In genomic region chr1:155558012-155558842, GRCm38 (mm10) we compare ENCODE assay signal across 8 mouse cellular contexts. TPM values are rescaled to one million over a fixed set of nuclear protein-coding genes. Genes with fewer than 3 reads are reported as not detected.
DNase-seq lines count a peak whose midpoint lies in the region; ATAC-seq and TF ChIP-seq lines count a peak whose summit lies in the region.

Gene Acbd6 (plus strand): TSS chr1:155558120.

- peaks cover 3 to 36% of the 10 kb centered on the region in 2 experiments; a peak in 3 of 4 replicates for H3K4me1 ChIP-seq in CH12.LX (ENCODE audit: control insufficient read depth in 1 of 2, insufficient read depth in 2 of 2)
- peaks cover 30% of the 10 kb centered on the region for H3K4me1 ChIP-seq in forebrain, embryonic 13.5 days
- peaks cover 14% of the 10 kb centered on the region for H3K4me1 ChIP-seq in liver, postnatal 0 days (ENCODE audit: insufficient read depth)
- peaks cover 16% of the 10 kb centered on the region for H3K4me1 ChIP-seq in neural tube, embryonic 14.5 days (ENCODE audit: control insufficient read depth, insufficient read depth, low read length)

- peak within 1 kb of the TSS; percentile 78 for H3K9ac ChIP-seq in CH12.LX (ENCODE audit: insufficient read depth, low read depth)
- H3K9ac ChIP-seq in forebrain, embryonic 13.5 days, result peak within 1 kb of the TSS; percentile 95
- H3K9ac ChIP-seq in liver, postnatal 0 days (replicated peaks), result peak within 1 kb of the TSS; percentile 93
- peak within 1 kb of the TSS; percentile 87 for H3K9ac ChIP-seq in neural tube, embryonic 14.5 days (replicated peaks; ENCODE audit: low read depth, low read length)

- peak; percentile 93 for ATAC-seq in forebrain, embryonic 13.5 days
- ATAC-seq in liver, postnatal 0 days, result peak; percentile 90
- peak; percentile 91 for ATAC-seq in neural tube, embryonic 14.5 days (ENCODE audit: low read depth)

- no peak for TF ChIP-seq RAD21 in CH12.LX (IDR thresholded peaks at IDR 0.05; ENCODE audit: low read depth, low read length)

- H3K4me2 ChIP-seq in CH12.LX (ENCODE audit: insufficient read depth, low read depth, poor library complexity, severe bottlenecking), result peak within 1 kb of the TSS; percentile 86
- peak within 1 kb of the TSS; percentile 89 for H3K4me2 ChIP-seq in forebrain, embryonic 13.5 days
- peak within 1 kb of the TSS; percentile 76 for H3K4me2 ChIP-seq in liver, postnatal 0 days (ENCODE audit: low read depth, low read length)
- peak within 1 kb of the TSS; percentile 84 for H3K4me2 ChIP-seq in neural tube, embryonic 14.5 days (ENCODE audit: low read depth, low read length)

- peak within 1 kb of the TSS; percentile 30; the same call in 1 of the 2 replicates for H3K27ac ChIP-seq in CH12.LX (ENCODE audit: insufficient read depth, low read depth)
- peak within 1 kb of the TSS; percentile 80 for H3K27ac ChIP-seq in forebrain, embryonic 13.5 days
- peak within 1 kb of the TSS; percentile 87 for H3K27ac ChIP-seq in liver, postnatal 0 days (ENCODE audit: low read depth)
- H3K27ac ChIP-seq in neural tube, embryonic 14.5 days (ENCODE audit: low read depth, low read length), result peak within 1 kb of the TSS; percentile 75

- TF ChIP-seq CTCF in CH12.LX (conservative IDR thresholded peaks at IDR 0.05 in 1 of 2, IDR thresholded peaks at IDR 0.05 in 1 of 2; ENCODE audit: low read depth in 2 of 2, low read length in 2 of 2), result no peak
- no peak for TF ChIP-seq CTCF in liver, postnatal 0 days (IDR thresholded peaks at IDR 0.05; ENCODE audit: low read depth)

- in situ Hi-C loops in CH12.LX (cut with MboI; ENCODE audit: low pct_ligation_motif_present, low pct_unique_long_range_greater_than_20kb, low sequenced_read_pairs), result no loop called here

- peaks cover 0 to 18% of the 10 kb centered on the region in 2 experiments for H3K36me3 ChIP-seq in CH12.LX (replicated peaks in 1 of 2; ENCODE audit: control insufficient read depth in 1 of 2, insufficient read depth in 1 of 2, low read length in 1 of 2)
- H3K36me3 ChIP-seq in forebrain, embryonic 13.5 days (ENCODE audit: poor library complexity, severe bottlenecking), result no peaks in the 10 kb centered on the region
- no peaks in the 10 kb centered on the region for H3K36me3 ChIP-seq in liver, postnatal 0 days (replicated peaks; ENCODE audit: insufficient read depth, low read length)
- H3K36me3 ChIP-seq in neural tube, embryonic 14.5 days (ENCODE audit: control insufficient read depth, insufficient read depth, low read length), result no peaks in the 10 kb centered on the region

- WGBS in forebrain, embryonic 13.5 days, result under 1% methylated on average over 83 of the region's 83 CpGs
- WGBS in large intestine, adult 2 months, result under 1% methylated on average over 83 of the region's 83 CpGs
- 3% methylated on average over 82 of the region's 83 CpGs for WGBS in liver, postnatal 0 days (ENCODE audit: insufficient replicate concordance)
- WGBS in neural tube, embryonic 14.5 days, result under 1% methylated on average over 83 of the region's 83 CpGs

- dilution Hi-C loops in CH12.LX (cut with MboI; ENCODE audit: extremely low pct_ligation_motif_present, extremely low pct_unique_long_range_greater_than_20kb, low sequenced_read_pairs), result no loop called here

- intact Hi-C loops in heart, postnatal 10 days (cut with DNase I), result no loop called here

- peak; percentile 79 for TF ChIP-seq POLR2A in CH12.LX (IDR thresholded peaks at IDR 0.05; ENCODE audit: low read depth, low read length)

- H3K4me3 ChIP-seq in CH12.LX (replicated peaks in 1 of 3; ENCODE audit: low read depth in 2 of 3, low read length in 2 of 3, poor library complexity in 1 of 3), result peak within 1 kb of the TSS; percentile 90 to 97 (median 92)
- peak within 1 kb of the TSS; percentile 96 for H3K4me3 ChIP-seq in forebrain, embryonic 13.5 days
- H3K4me3 ChIP-seq in liver, postnatal 0 days (ENCODE audit: low read depth, low read length), result peak within 1 kb of the TSS; percentile 93
- H3K4me3 ChIP-seq in neural tube, embryonic 14.5 days (ENCODE audit: low read depth, low read length), result peak within 1 kb of the TSS; percentile 98

- no peak for TF ChIP-seq EP300 in CH12.LX (IDR thresholded peaks at IDR 0.05; ENCODE audit: low read length)
- TF ChIP-seq EP300 in liver, postnatal 0 days (IDR thresholded peaks at IDR 0.05; ENCODE audit: low read depth), result no peak

- H3K9me3 ChIP-seq in CH12.LX (replicated peaks; ENCODE audit: low read length), result peaks cover 3% of the 10 kb centered on the region
- peaks cover 3% of the 10 kb centered on the region; the same call in 1 of the 2 replicates for H3K9me3 ChIP-seq in forebrain, embryonic 13.5 days (replicated peaks)
- H3K9me3 ChIP-seq in liver, postnatal 0 days (ENCODE audit: low read length), result no peaks in the 10 kb centered on the region
- no peaks in the 10 kb centered on the region for H3K9me3 ChIP-seq in neural tube, embryonic 14.5 days (ENCODE audit: control insufficient read depth, low read length)

- H3K79me2 ChIP-seq in CH12.LX (replicated peaks; ENCODE audit: control insufficient read depth, extremely low read depth, insufficient read depth, poor library complexity, severe bottlenecking), result peaks cover 22% of the 10 kb centered on the region

- no peaks in the 10 kb centered on the region for H3K27me3 ChIP-seq in CH12.LX (replicated peaks)
- no peaks in the 10 kb centered on the region for H3K27me3 ChIP-seq in forebrain, embryonic 13.5 days
- H3K27me3 ChIP-seq in liver, postnatal 0 days (ENCODE audit: insufficient read depth, low read length), result no peaks in the 10 kb centered on the region
- H3K27me3 ChIP-seq in neural tube, embryonic 14.5 days (ENCODE audit: control insufficient read depth, insufficient read depth, low read length), result no peaks in the 10 kb centered on the region; the same call in 1 of the 2 replicates

- peak; percentile 91 for DNase-seq in CH12.LX (ENCODE audit: extremely low read depth)
- peak; percentile 75 for DNase-seq in c-Kit-positive CD71-positive TER-119-negative erythroid progenitor cells, embryonic 14.5 days (ENCODE audit: low read depth)
- peak; percentile 87 to 90 for DNase-seq in heart, postnatal 10 days
- no peak for DNase-seq in large intestine, adult 2 months (ENCODE audit: low read depth, low spot score)
- DNase-seq in liver, postnatal 0 days, result peak; percentile 83
- DNase-seq in testis, postnatal 10 days (ENCODE audit: low spot score), result peak; percentile 80

TF ChIP-seq in CH12.LX, 34 proteins besides CTCF, POLR2A, EP300 and RAD21 (continues in another document):
- TF ChIP-seq PAX5 (IDR thresholded peaks at IDR 0.05; ENCODE audit: low read length), result no peak
- TF ChIP-seq NELFE (IDR thresholded peaks at IDR 0.05; ENCODE audit: low read depth, low read length), result peak; percentile 78
- peak; percentile 53; the same call in 1 of the 2 replicates for TF ChIP-seq IRF4 (IDR thresholded peaks at IDR 0.05; ENCODE audit: low read depth, low read length)
- TF ChIP-seq ZC3H11A (IDR thresholded peaks at IDR 0.05; ENCODE audit: low read depth, low read length), result no peak
- TF ChIP-seq BHLHE40 (IDR thresholded peaks at IDR 0.05; ENCODE audit: low read depth, low read length), result peak; percentile 47
- peak; percentile 92 for TF ChIP-seq TCF12 (IDR thresholded peaks at IDR 0.05; ENCODE audit: low read depth, low read length)
- TF ChIP-seq CHD2 (IDR thresholded peaks at IDR 0.05; ENCODE audit: low read length), result peak; percentile 46; the same call in 1 of the 2 replicates
- TF ChIP-seq KAT2A (IDR thresholded peaks at IDR 0.05; ENCODE audit: insufficient replicate concordance, low read length), result peak; percentile 83; the same call in 1 of the 2 replicates
- peak; percentile 63; the same call in 1 of the 2 replicates for TF ChIP-seq MXI1 (IDR thresholded peaks at IDR 0.05; ENCODE audit: low read depth, low read length)
- TF ChIP-seq ZMIZ1 (IDR thresholded peaks at IDR 0.05; ENCODE audit: low read depth, low read length), result peak; percentile 69
- TF ChIP-seq CHD1 (IDR thresholded peaks at IDR 0.05; ENCODE audit: low read depth, low read length), result no peak
- TF ChIP-seq MAZ (IDR thresholded peaks at IDR 0.05; ENCODE audit: low read depth, low read length), result peak; percentile 95; the same call in 1 of the 2 replicates
- TF ChIP-seq MAFK (IDR thresholded peaks at IDR 0.05; ENCODE audit: insufficient replicate concordance, low read length), result no peak
- TF ChIP-seq ZNF384 (IDR thresholded peaks at IDR 0.05; ENCODE audit: low read depth, low read length), result no peak
- TF ChIP-seq NRF1 (IDR thresholded peaks at IDR 0.05; ENCODE audit: low read depth, low read length), result peak; percentile 52
- TF ChIP-seq POLR2AphosphoS2 (IDR thresholded peaks at IDR 0.05; ENCODE audit: low read depth, low read length), result peak; percentile 34; the same call in 1 of the 2 replicates
- peak; percentile 86 for TF ChIP-seq SIN3A (IDR thresholded peaks at IDR 0.05; ENCODE audit: low read length)
- no peak for TF ChIP-seq USF2 (conservative IDR thresholded peaks at IDR 0.05; ENCODE audit: low read depth, low read length)
- no peak for TF ChIP-seq JUN (IDR thresholded peaks at IDR 0.05; ENCODE audit: insufficient read depth, low read depth, low read length)
- TF ChIP-seq SMC3 (IDR thresholded peaks at IDR 0.05; ENCODE audit: low read depth, low read length), result no peak
- no peak for TF ChIP-seq E2F4 (IDR thresholded peaks at IDR 0.05; ENCODE audit: insufficient replicate concordance, low read depth, low read length)
- peak; percentile 95 for TF ChIP-seq TBP (conservative IDR thresholded peaks at IDR 0.05; ENCODE audit: low read depth, low read length)
- TF ChIP-seq ETS1 (conservative IDR thresholded peaks at IDR 0.05; ENCODE audit: low read depth, low read length), result 0 out of 2 replicates have a peak, but pooled peaks have one; percentile 8
- no peak for TF ChIP-seq ZKSCAN1 (IDR thresholded peaks at IDR 0.05; ENCODE audit: borderline replicate concordance, low read depth, low read length)
- TF ChIP-seq USF1 (IDR thresholded peaks at IDR 0.05; ENCODE audit: low read depth, low read length), result no peak
- TF ChIP-seq RCOR1 (conservative IDR thresholded peaks at IDR 0.05; ENCODE audit: low read depth, low read length), result no peak
- TF ChIP-seq ELF1 (IDR thresholded peaks at IDR 0.05; ENCODE audit: low read depth, low read length), result peak; percentile 85
- TF ChIP-seq UBTF (IDR thresholded peaks at IDR 0.05; ENCODE audit: low read depth, low read length), result peak; percentile 60; the same call in 1 of the 2 replicates

RNA-seq across cellular contexts. Expression of gene Acbd6, which starts in this region (rescaled TPM):
- total RNA-seq in CH12.LX (2012; rRNA removed), result 74.4 and 80.3 TPM in 2 replicates
- 51.9 and 52.6 TPM in 2 replicates for total RNA-seq in CH12.LX (2014; rRNA removed)
- 91.1 and 97.8 TPM in 2 replicates for polyA plus RNA-seq in CH12.LX (2012; ENCODE audit: insufficient read length, low read depth)
- 74.2 and 84.3 TPM in 2 replicates for polyA plus RNA-seq in forebrain, embryonic 13.5 days (2015; fragmentation: Nextera tagmentation; extraction: Ambion mirVana)
- total RNA-seq in heart, postnatal 10 days (2021), result 10 to 100 TPM; 63.4 to 64.7 TPM
- 35.8 and 43.9 TPM in 2 replicates for polyA plus RNA-seq in large intestine, adult 2 months (2012; rRNA removed)
- 34.3 and 38.3 TPM in 2 replicates for polyA plus RNA-seq in liver, postnatal 0 days (2015; fragmentation: Nextera tagmentation; extraction: Ambion mirVana)
- polyA plus RNA-seq in neural tube, embryonic 14.5 days (2014; fragmentation: Nextera tagmentation; extraction: Ambion mirVana), result 103 and 108 TPM in 2 replicates

Comparison
In these comparisons a context has a peak if more than half of its experiments do, and no peak if none do; other contexts are left out.
1. H3K27ac ChIP-seq: peak in every context shown above with its lines; median percentile 87 in liver, postnatal 0 days; 80 in forebrain, embryonic 13.5 days; 75 in neural tube, embryonic 14.5 days; 30 in CH12.LX.